Mouse (Mus musculus): ENCODE results near the gene Dnmt3l.
"Not testable (repeated sequence)": the region's sequence is repeated elsewhere in the genome, so short reads cannot be mapped to it uniquely, and the experiment has no call there.

Dnmt3l gene

GRCm38 (mm10) chr10:78069101-78070011 lies 27.6 kb downstream of the Dnmt3l start, which contains the start of gene Icosl:
Gene Icosl, plus strand, starts transcription at chr10:78069302.
- in situ Hi-C loops (cut with MboI; ENCODE audit: low pct_unique_long_range_greater_than_20kb in 1 of 2, low sequenced_read_pairs in 2 of 2, unreplicated experiment in 1 of 2), result no loop called here

GRCm38 (mm10) chr10:78074151-78074550 lies 32.4 kb downstream of the Dnmt3l start:
- in situ Hi-C loops (cut with MboI; ENCODE audit: low pct_unique_long_range_greater_than_20kb in 1 of 2, low sequenced_read_pairs in 2 of 2, unreplicated experiment in 1 of 2), result no loop called here

- in situ Hi-C loops (cut with MboI; ENCODE audit: low pct_unique_long_range_greater_than_20kb in 1 of 2, low sequenced_read_pairs in 2 of 2, unreplicated experiment in 1 of 2), result no loop called here
Measured at GRCm38 (mm10) chr10:78074977-78075376, 33.2 kb downstream of the Dnmt3l start.

GRCm38 (mm10) chr10:78077862-78078261 lies 36.1 kb downstream of the Dnmt3l start:
- in situ Hi-C loops (cut with MboI; ENCODE audit: low pct_unique_long_range_greater_than_20kb in 1 of 2, low sequenced_read_pairs in 2 of 2, unreplicated experiment in 1 of 2), result no loop called here

- in situ Hi-C loops (cut with MboI; ENCODE audit: low pct_unique_long_range_greater_than_20kb in 1 of 2, low sequenced_read_pairs in 2 of 2, unreplicated experiment in 1 of 2), result no loop called here
Measured at GRCm38 (mm10) chr10:78078276-78078675, 36.5 kb downstream of the Dnmt3l start.

GRCm38 (mm10) chr10:78079955-78080591 lies 38.3 kb downstream of the Dnmt3l start:
- in situ Hi-C loops (cut with MboI; ENCODE audit: low pct_unique_long_range_greater_than_20kb in 1 of 2, low sequenced_read_pairs in 2 of 2, unreplicated experiment in 1 of 2), result no loop called here

GRCm38 (mm10) chr10:78084073-78084472 lies 42.3 kb downstream of the Dnmt3l start:
- in situ Hi-C loops (cut with MboI; ENCODE audit: low pct_unique_long_range_greater_than_20kb in 1 of 2, low sequenced_read_pairs in 2 of 2, unreplicated experiment in 1 of 2), result no loop called here

- in situ Hi-C loops (cut with MboI; ENCODE audit: low pct_unique_long_range_greater_than_20kb in 1 of 2, low sequenced_read_pairs in 2 of 2, unreplicated experiment in 1 of 2), result no loop called here
Measured at GRCm38 (mm10) chr10:78085711-78086110, 44.0 kb downstream of the Dnmt3l start.

GRCm38 (mm10) chr10:78086444-78087061 lies 44.8 kb downstream of the Dnmt3l start:
- in situ Hi-C loops (cut with MboI; ENCODE audit: low pct_unique_long_range_greater_than_20kb in 1 of 2, low sequenced_read_pairs in 2 of 2, unreplicated experiment in 1 of 2), result no loop called here

- in situ Hi-C loops (cut with MboI; ENCODE audit: low pct_unique_long_range_greater_than_20kb in 1 of 2, low sequenced_read_pairs in 2 of 2, unreplicated experiment in 1 of 2), result no loop called here
Measured at GRCm38 (mm10) chr10:78087101-78087511, 45.4 kb downstream of the Dnmt3l start.

- in situ Hi-C loops (cut with MboI; ENCODE audit: low pct_unique_long_range_greater_than_20kb in 1 of 2, low sequenced_read_pairs in 2 of 2, unreplicated experiment in 1 of 2), result no loop called here
Measured at GRCm38 (mm10) chr10:78090246-78090645, 48.5 kb downstream of the Dnmt3l start.

- in situ Hi-C loops (cut with MboI; ENCODE audit: low pct_unique_long_range_greater_than_20kb in 1 of 2, low sequenced_read_pairs in 2 of 2, unreplicated experiment in 1 of 2), result no loop called here
Measured at GRCm38 (mm10) chr10:78090706-78091491, 49.2 kb downstream of the Dnmt3l start.

- in situ Hi-C loops (cut with MboI; ENCODE audit: low pct_unique_long_range_greater_than_20kb in 1 of 2, low sequenced_read_pairs in 2 of 2, unreplicated experiment in 1 of 2), result no loop called here
Measured at GRCm38 (mm10) chr10:78091865-78092724, 50.3 kb downstream of the Dnmt3l start.

- in situ Hi-C loops (cut with MboI; ENCODE audit: low pct_unique_long_range_greater_than_20kb in 1 of 2, low sequenced_read_pairs in 2 of 2, unreplicated experiment in 1 of 2), result no loop called here
Measured at GRCm38 (mm10) chr10:78092725-78093029, 50.9 kb downstream of the Dnmt3l start.

GRCm38 (mm10) chr10:78095221-78095620 lies 53.5 kb downstream of the Dnmt3l start:
- in situ Hi-C loops (cut with MboI; ENCODE audit: low pct_unique_long_range_greater_than_20kb in 1 of 2, low sequenced_read_pairs in 2 of 2, unreplicated experiment in 1 of 2), result no loop called here

- in situ Hi-C loops (cut with MboI; ENCODE audit: low pct_unique_long_range_greater_than_20kb in 1 of 2, low sequenced_read_pairs in 2 of 2, unreplicated experiment in 1 of 2), result no loop called here
Measured at GRCm38 (mm10) chr10:78095954-78096931, 54.5 kb downstream of the Dnmt3l start.

- in situ Hi-C loops (cut with MboI; ENCODE audit: low pct_unique_long_range_greater_than_20kb in 1 of 2, low sequenced_read_pairs in 2 of 2, unreplicated experiment in 1 of 2), result not testable (repeated sequence)
Measured at GRCm38 (mm10) chr10:78099860-78100259, 58.1 kb downstream of the Dnmt3l start.

Data from mouse embryonic stem cell (cell line).